Mouse (Mus musculus) lung, adult 10 weeks (tissue): ENCODE data around the gene Onecut1. TPM values are rescaled to one million over a fixed set of nuclear protein-coding genes. Genes with fewer than 3 reads are reported as not detected.

Experiments
- polyA plus RNA-seq: library from polyadenylated mRNA; stranded (reverse); fragments of 350-450 nt; fragmentation: Illumina TruSeq; extraction: RNeasy Lipid Tissue Mini Kit (QIAGEN cat#74804); gene quantifications from one replicate; pipeline ENCODE4 v1.2.3, GENCODE M21; 2014; ENCODE audit warnings: low read depth, low replicate concordance; ENCODE audit not compliant: insufficient read depth

Gene Onecut1
- not detected for polyA plus RNA-seq

GRCm38 (mm10) chr9:74861561-74861980, at the start of gene Onecut1:
Onecut1 (plus strand) TSS chr9:74861921.

Other genes starting within 250 kb of the Onecut1 start
- 7.7 TPM for gene Fam214a, start 91.0 kb downstream of the Onecut1 start, polyA plus RNA-seq
- 182 TPM for gene Arpp19, start 175.7 kb downstream of the Onecut1 start, polyA plus RNA-seq
- gene Myo5a, start 209.1 kb downstream of the Onecut1 start, polyA plus RNA-seq = 3.1 TPM